Comparison of ENCODE assay signal across 8 mouse cellular contexts in the genomic region with DNA sequence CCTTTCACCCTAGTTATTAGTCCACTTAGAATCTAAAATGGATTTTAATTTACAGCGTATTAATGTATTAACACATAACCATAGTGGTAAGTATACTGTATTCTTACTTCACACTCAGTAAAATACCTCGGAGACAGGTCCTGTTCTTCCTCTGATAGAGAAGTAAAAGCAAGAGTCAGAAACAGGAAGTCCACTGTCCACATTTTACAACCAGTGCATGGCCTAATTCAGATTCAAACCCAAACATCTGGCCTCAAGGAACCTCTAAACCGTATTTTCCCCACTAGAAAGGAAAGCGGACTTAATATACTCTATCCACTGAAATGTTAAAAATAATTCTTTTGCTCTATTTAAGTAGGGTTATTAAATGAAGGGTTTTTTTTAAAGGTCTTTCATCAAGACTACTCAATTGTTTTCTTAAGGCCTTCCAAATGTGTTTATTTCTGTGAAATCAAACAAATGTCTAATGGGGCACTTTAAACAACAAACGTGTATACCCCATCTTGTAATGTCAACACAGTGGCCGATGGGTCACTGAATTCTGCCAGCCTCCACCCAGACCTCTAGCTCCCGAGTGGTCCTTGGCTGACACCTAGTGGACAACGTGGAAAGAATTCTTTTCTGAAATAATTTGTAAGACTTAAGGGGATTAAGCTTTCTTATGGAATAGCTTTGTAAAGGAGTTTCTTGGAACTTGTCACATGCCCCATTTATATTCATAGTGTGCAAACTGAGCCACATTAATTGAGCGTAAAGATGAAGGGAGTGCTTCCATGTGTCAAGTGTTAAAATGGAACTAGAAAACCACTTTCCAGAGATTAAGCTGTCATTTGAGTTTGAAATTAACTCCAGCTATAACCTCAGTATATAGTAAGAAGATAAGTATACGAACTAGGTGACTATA. TPM values are rescaled to one million over a fixed set of nuclear protein-coding genes. Genes with fewer than 3 reads are reported as not detected.
DNase-seq lines count a peak whose midpoint lies in the region; ATAC-seq and TF ChIP-seq lines count a peak whose summit lies in the region.

No protein-coding gene starts in this region.

- no peaks in the 10 kb centered on the region for H3K36me3 ChIP-seq in forebrain, embryonic 16.5 days (ENCODE audit: control insufficient read depth, insufficient read depth)
- peaks cover 13% of the 10 kb centered on the region; the same call in 1 of the 2 replicates for H3K36me3 ChIP-seq in kidney, postnatal 0 days (ENCODE audit: insufficient read depth, low read length)
- H3K36me3 ChIP-seq in lung, embryonic 14.5 days (ENCODE audit: insufficient read depth) = peaks cover 10% of the 10 kb centered on the region; the same call in 1 of the 2 replicates

- H3K4me1 ChIP-seq in forebrain, embryonic 16.5 days (replicated peaks; ENCODE audit: control insufficient read depth, insufficient read depth, low read length) = no peaks in the 10 kb centered on the region
- H3K4me1 ChIP-seq in kidney, postnatal 0 days (replicated peaks; ENCODE audit: insufficient read depth, low read length) = 0 out of 2 replicates have a peak, but pooled peaks cover 4% of the 10 kb centered on the region
- peaks cover 6% of the 10 kb centered on the region; the same call in 1 of the 2 replicates for H3K4me1 ChIP-seq in lung, embryonic 14.5 days (ENCODE audit: insufficient read depth)

- no peaks in the 10 kb centered on the region for H3K27me3 ChIP-seq in forebrain, embryonic 16.5 days (replicated peaks; ENCODE audit: control insufficient read depth, insufficient read depth, low read length)
- no peaks in the 10 kb centered on the region for H3K27me3 ChIP-seq in kidney, postnatal 0 days (ENCODE audit: insufficient read depth, low read length)
- no peaks in the 10 kb centered on the region for H3K27me3 ChIP-seq in lung, embryonic 14.5 days (ENCODE audit: insufficient read depth, low read length)

- no peak overlapping the region for H3K9ac ChIP-seq in forebrain, embryonic 16.5 days (replicated peaks; ENCODE audit: low read depth, low read length)
- H3K9ac ChIP-seq in kidney, postnatal 0 days (ENCODE audit: low read depth, low read length) = no peak overlapping the region
- H3K9ac ChIP-seq in lung, embryonic 14.5 days = no peak overlapping the region

- H3K9me3 ChIP-seq in forebrain, embryonic 16.5 days (ENCODE audit: control insufficient read depth, low read length) = no peaks in the 10 kb centered on the region
- H3K9me3 ChIP-seq in kidney, postnatal 0 days (replicated peaks; ENCODE audit: low read length) = no peaks in the 10 kb centered on the region
- H3K9me3 ChIP-seq in lung, embryonic 14.5 days (ENCODE audit: low read depth, low read length) = no peaks in the 10 kb centered on the region

- peak; percentile 79 for DNase-seq in urinary bladder, postnatal 14 days (ENCODE audit: low spot score)
- no peak for DNase-seq in urinary bladder, postnatal 10 days (ENCODE audit: low spot score)
- peak; percentile 32 for DNase-seq in c-Kit-positive CD71-positive TER-119-positive erythroid progenitor cells, embryonic 14.5 days (ENCODE audit: low spot score)
- peak; percentile 88 for DNase-seq in kidney, postnatal 0 days (ENCODE audit: low spot score)
- DNase-seq in lung, embryonic 14.5 days = peak; percentile 92
- DNase-seq in ovary, adult 18-20 months (ENCODE audit: low spot score) = peak; percentile 19
- peak; percentile 48 to 66 for DNase-seq in urinary bladder, postnatal 36 days (ENCODE audit: low spot score in 2 of 2)

- H3K4me2 ChIP-seq in forebrain, embryonic 16.5 days (ENCODE audit: low read length) = no peak overlapping the region
- H3K4me2 ChIP-seq in kidney, postnatal 0 days (ENCODE audit: low read length) = no peak overlapping the region
- H3K4me2 ChIP-seq in lung, embryonic 14.5 days = no peak overlapping the region

- 30% methylated on average over 10 of the region's 10 CpGs for WGBS in forebrain, embryonic 16.5 days
- 27% methylated on average over 10 of the region's 10 CpGs for WGBS in kidney, postnatal 0 days
- 30% methylated on average over 10 of the region's 10 CpGs for WGBS in lung, embryonic 14.5 days

- TF ChIP-seq CTCF in kidney, postnatal 0 days (IDR thresholded peaks at IDR 0.05; ENCODE audit: low read depth) = peak; percentile 95
- TF ChIP-seq CTCF in lung, embryonic 14.5 days (IDR thresholded peaks at IDR 0.05; ENCODE audit: low read depth) = peak; percentile 91

- peak; percentile 71 for ATAC-seq in forebrain, embryonic 16.5 days
- ATAC-seq in kidney, postnatal 0 days (replicated peaks; ENCODE audit: low FRiP score, low read depth) = no peak
- ATAC-seq in lung, embryonic 14.5 days (ENCODE audit: insufficient read depth) = no peak

- no peak overlapping the region for H3K27ac ChIP-seq in forebrain, embryonic 16.5 days (ENCODE audit: low read length)
- no peak overlapping the region for H3K27ac ChIP-seq in kidney, postnatal 0 days
- no peak overlapping the region for H3K27ac ChIP-seq in lung, embryonic 14.5 days (ENCODE audit: low read depth)

- no peak overlapping the region for H3K4me3 ChIP-seq in forebrain, embryonic 16.5 days (replicated peaks; ENCODE audit: low read length)
- no peak overlapping the region for H3K4me3 ChIP-seq in kidney, postnatal 0 days (replicated peaks; ENCODE audit: low read depth, low read length)
- no peak overlapping the region for H3K4me3 ChIP-seq in lung, embryonic 14.5 days (ENCODE audit: low read depth, low read length)

RNA-seq across cellular contexts. Expression of gene Mthfd1l, which starts 29.2 kb away (rescaled TPM):
- polyA plus RNA-seq in forebrain, embryonic 16.5 days (2015; fragmentation: Nextera tagmentation; extraction: Ambion mirVana) = 3.9 and 4.6 TPM in 2 replicates
- 9.1 and 10.7 TPM in 2 replicates for polyA plus RNA-seq in kidney, postnatal 0 days (2015; fragmentation: Nextera tagmentation; extraction: Ambion mirVana)
- polyA plus RNA-seq in lung, embryonic 14.5 days (2014; fragmentation: Nextera tagmentation; extraction: Ambion mirVana) = 20.6 and 21.7 TPM in 2 replicates
